Mouse (Mus musculus) kidney, adult 2 months (tissue): Measurements from ENCODE around the gene Dact2.

ENCODE experiments used
- CTCF ChIP-seq: fragments of 200-500 bp; conservative IDR thresholded peaks from 2 replicates; pipeline ENCODE4 v1.5.1; 2011; ENCODE audit warnings: low read depth, mild to moderate bottlenecking, control low read depth, low read length, moderate library complexity, mixed read lengths; ENCODE audit not compliant: insufficient read depth, insufficient read length
- POLR2A ChIP-seq: fragments of 200-500 bp; IDR thresholded peaks from one replicate; pipeline ENCODE4 v1.6.1; 2011; ENCODE audit warnings: low read depth, low read length, control low read depth

DNA sequence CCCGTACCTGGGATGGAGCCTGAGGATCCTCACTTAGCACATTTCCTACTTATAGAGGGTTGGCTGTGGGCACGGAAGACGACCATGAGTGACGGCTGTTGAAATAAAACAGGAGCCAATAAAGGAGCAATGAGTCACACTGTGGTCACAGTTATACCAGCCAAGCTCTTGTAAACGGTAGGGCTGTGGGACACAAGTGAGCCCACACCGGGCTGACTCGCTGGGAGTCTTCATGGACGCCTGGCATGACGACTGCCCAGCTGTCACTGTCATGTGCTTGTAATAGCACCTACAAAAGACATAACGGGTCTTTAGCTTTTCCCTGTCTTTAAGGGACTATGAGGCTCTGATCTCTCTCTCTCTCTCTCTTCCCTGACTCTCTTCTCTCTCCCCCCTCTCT is 35.9 kb upstream of the Dact2 start:
- TF ChIP-seq POLR2A: no peak
- no peak for TF ChIP-seq CTCF
